Mouse (Mus musculus) thymus, adult 18-20 months (tissue): ENCODE measurements around the gene Olfr536.
"Not testable (repeated sequence)": the region's sequence is repeated elsewhere in the genome, so short reads cannot be mapped to it uniquely, and the experiment has no call there.

Source experiments
- DNase-seq, 2 experiments: peaks; one replicate each; pipeline ENCODE4 v3.0.0; 2022; ENCODE audit warnings: mixed read lengths in 2 of 2

Gene Olfr536

DNA sequence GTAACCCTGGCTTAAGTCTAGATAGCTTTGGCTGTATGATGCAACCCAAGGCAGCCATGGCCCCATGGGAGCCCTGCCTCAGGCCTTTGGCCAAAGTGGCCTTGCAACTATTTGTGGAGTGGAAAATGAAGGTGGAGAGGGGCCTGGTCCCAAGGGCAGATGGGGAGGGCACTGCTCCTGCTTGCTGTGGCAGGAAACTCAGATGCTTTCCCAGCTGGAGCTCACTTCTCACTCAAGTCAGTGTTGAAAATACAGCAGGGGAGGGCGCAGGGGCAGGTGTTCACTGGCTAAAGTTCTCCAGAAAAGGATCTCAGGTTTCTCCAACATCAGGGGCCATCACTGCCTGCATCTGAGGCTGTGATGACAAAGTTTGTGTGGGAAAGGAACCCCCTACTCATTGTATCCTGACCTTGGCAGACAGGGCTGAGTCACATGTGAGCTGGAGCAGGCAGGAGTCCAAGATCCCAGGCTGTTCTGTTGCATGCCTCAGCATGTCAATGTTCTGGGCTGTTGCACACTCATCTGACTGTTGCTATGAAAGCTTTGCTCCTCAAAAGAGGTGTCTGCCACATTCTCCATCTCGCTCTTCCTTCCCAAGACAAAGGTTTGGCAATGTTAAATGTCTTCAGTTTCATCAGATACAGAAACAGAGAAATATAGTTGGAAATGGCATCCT lies at the start of gene Olfr536:
Olfr536 (minus strand) TSS at position 51 of the 676 bp plus-strand sequence.
- not testable (repeated sequence) for DNase-seq

GRCm38 (mm10) chr7:140539746-140540145 lies 32.5 kb upstream of the Olfr536 start:
- DNase-seq = no peak

GRCm38 (mm10) chr7:140494702-140495101 lies 12.5 kb downstream of the Olfr536 start:
- no peak for DNase-seq

GRCm38 (mm10) chr7:140494231-140494630 lies 13.0 kb downstream of the Olfr536 start:
- no peak for DNase-seq

DNA sequence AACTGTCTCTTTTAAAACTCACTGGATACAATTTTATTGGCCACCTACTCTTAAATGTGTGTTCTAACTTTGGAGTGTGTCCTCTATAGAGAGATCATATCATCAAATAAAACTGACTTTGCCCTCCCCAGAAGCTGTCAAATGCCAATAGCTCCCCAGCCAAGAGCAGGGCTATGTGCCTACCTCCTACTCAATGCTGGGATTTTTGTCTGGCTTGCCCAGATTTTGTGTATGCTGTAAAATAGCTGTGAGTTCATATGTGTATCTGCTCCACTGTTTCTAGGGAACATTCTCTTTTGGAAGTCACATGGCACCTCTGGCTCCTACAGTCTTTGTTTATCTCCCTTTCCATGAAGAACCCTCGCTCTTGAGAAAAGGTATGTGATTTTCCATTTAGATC lies 18.2 kb downstream of the Olfr536 start:
- no peak for DNase-seq

DNA sequence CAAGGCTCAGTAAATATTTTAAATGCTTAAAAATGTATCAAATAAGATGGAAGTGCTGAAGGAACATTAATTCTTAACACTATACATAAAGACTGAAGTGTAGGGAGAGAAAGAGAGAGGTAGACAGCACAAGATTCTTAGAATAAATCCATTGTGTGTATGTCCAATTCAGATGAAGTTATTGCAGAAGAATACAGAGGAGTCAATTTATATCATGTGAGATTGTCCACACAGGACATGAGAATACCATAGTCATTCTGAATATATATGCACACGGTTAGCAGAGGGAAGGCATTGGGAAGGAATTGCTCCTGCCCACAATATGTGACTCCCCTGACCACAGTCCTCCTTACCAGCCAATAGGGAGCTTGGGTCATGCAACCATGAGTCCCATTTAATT lies 23.3 kb downstream of the Olfr536 start, which contains the start of gene Olfr535:
Olfr535 (plus strand) TSS at position 301 of the 400 bp plus-strand sequence.
- DNase-seq = no peak

DNA sequence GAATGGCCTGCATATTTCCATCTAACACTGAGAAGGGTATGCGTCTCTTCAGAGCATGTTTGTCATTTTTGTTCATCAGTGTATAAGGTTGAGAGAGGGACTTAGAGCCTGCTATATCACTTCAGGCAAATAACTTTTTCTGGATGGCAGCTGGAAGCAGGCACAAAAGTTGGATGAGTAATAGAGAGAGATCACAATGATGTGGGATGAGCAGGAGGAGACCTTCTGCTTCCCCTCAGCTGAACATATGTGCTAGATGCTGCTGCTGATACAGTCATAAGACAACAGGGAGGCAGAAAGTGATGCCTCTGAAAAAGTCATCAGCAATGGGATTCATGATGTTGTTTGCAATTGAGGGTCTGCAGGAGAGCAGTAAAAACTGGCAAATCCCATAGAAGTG lies 28.5 kb downstream of the Olfr536 start:
- no peak for DNase-seq

- no peak for DNase-seq
Measured at GRCm38 (mm10) chr7:140477886-140478285, 29.3 kb downstream of the Olfr536 start.

GRCm38 (mm10) chr7:140463070-140463469 lies 44.1 kb downstream of the Olfr536 start, which contains the start of gene Olfr533:
Gene Olfr533, plus strand, starts transcription at chr7:140463370.
- DNase-seq = not testable (repeated sequence)
